Mouse (Mus musculus) cerebellum, adult (tissue): ENCODE data around the gene Tfeb.

Experiments
- ATAC-seq: cut with Nextera tagmentation; 2 replicates; pipeline ENCODE4 v1.9.2; 2017; ENCODE audit warnings: mild to moderate bottlenecking, moderate library complexity, mixed read lengths; ENCODE audit not compliant: insufficient number of reproducible peaks, low FRiP score, low TSS enrichment

The Tfeb gene

GRCm38 (mm10) chr17:47815446-47815845 lies 78.6 kb downstream of the Tfeb start:
- ATAC-seq: no peak

DNA sequence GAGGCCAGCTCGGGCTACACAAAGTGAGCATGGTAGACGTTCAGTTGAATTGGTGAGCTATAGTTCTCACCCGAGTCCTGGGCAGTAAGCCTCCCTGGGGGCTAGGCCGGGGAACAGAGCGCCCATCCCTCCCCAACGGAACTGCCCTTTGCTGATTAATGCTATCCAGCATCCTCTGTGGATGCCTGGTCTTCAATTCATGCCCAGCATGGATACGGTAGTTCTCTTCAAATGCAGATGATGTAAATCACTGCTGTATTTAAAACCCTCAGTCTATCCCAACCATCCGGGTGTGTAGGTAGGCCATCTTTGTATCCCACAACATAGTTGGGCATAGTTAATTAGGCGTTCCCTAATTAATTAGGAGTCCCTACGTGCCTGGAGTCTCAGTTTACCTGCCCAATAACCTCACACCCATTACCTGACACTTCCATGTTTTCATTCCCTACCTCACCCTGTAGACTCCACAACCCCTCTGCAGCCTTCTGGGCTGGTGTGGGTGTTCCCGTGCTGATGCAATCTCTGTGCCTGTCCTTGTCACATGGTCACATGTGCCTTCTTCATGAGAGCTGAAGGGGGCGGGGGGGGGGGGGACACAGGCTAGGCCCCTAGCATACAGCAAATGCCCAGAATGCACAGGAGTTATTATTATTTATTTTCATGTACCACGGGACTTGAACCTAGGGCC lies 81.4 kb downstream of the Tfeb start:
- ATAC-seq: no peak

DNA sequence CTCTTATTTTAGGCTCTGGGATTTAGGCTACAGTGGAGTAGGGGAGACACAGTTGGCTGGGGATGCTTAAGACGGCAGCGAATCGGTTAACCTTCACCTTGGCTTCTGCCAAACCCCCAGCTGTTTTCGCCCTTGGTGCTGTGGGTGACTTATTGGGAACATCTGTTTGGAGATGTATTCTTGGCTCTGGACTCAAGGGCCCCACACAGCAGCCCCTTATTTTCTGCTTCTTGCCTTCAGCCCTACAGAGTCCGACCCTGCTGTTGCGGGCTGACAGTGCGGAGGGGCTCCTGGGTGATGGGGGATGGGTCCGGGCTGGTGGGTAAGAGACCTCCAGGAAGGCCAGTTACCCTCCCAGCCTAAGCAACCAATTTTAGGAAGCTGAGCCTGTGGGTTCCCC lies 84.5 kb downstream of the Tfeb start:
- ATAC-seq: no peak

- ATAC-seq: no peak
These were observed 94.3 kb downstream of the Tfeb start for GRCm38 (mm10) chr17:47831161-47831560.

DNA sequence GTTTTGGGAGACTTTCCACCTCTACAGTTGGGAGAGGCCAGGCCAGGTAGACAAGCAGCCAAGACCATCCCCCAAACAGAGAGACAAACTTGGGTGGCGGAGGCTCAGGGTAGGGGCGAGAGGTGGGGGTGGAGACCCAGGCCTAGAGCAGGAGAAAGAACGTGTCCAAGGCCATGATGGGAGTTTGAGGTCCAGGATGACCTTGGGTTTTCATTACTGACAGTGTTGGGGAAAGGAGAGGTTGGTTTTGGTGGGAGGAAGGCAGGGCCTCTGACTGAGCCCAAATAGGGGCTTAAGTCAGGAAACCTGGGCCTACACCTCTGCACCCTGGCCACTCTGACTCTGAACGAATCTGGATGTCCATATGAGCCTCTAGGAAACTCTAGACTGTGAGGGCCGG lies 94.9 kb downstream of the Tfeb start:
- no peak for ATAC-seq

DNA sequence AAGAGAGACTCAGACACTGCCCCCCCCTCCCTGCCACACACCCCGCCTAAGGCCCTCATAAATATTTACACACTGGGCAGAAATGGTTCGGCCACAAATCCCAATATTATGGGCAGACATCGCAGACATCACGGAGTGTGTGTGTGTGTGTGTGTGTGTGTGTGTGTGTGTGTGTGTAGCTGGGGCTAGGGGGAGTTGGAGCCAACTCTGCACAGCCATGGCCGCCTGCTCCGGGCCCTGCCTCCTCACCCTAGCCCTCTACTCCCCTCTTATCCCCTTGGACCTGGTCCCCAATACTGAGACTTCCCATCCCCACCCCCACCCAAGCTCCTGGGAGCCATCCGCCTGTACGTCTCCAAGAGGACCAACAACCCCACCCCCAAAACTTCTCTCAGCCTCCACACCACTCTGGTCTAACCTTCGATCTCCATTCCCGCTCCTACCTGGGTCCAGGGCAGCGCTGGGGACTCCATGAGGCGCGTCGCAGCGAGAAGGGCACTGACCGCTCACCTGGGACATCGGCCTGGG lies 95.7 kb downstream of the Tfeb start:
- ATAC-seq: no peak

- no peak for ATAC-seq
These were observed 96.3 kb downstream of the Tfeb start for GRCm38 (mm10) chr17:47833029-47833627.

DNA sequence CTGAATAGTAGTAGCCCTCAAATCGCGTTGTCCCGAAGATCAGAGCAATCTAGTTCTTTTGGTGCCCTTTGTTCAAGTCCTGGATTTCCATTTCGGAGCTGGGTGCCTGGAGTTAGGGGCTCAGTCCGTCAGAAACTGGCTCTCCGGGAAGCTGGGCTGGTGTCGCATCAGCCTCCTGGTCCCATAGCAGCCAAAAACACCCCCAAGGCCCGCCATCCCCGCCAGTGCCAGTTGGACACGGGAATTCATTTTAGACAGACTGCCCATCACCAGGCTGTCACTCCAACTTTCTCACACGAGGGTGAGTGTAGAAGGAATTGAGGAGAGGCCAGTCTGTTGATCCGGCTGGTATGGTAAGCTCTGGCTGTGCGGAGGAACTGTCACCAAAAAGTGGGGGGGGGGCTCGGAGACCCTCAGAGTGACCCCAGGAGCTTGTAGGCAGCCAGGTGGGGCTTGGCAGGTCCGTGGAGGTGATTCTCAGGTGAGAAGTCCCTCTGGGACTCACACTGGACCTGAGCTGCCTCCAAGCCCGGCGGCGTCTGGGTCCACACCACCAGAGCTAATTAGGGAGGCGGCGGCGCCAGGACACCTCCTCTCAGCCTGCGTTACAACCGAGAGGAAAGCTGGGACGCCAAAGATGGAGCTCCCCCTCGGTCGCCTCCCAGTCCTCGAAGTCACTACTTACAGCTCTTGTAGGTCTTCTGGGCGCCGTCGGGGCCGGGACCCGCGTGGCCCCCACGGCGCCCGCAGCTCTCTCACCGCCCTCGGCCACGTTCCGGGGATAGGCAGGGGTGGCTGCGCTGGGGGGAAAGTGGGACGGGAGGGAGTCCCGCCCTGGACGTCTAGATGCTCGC lies 97.0 kb downstream of the Tfeb start:
- ATAC-seq: no peak

DNA sequence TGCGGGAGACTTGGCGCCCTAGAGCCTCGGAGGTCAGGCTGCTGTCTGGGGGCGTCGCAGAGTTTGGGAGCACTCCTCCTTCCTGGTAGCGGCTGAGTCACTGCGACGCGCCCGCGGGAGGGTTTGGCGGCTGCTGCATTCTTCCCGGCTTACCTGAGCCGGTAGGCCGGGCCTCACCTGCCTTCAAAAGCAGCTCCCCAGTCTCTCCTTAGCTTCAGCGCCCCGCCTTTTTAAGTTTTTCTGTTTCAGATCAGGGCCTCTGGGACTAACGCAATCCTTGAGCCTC lies 97.6 kb downstream of the Tfeb start, which contains the start of gene Mdfi:
Mdfi (minus strand) TSS at position 210 of the 286 bp plus-strand sequence.
- ATAC-seq: no peak

DNA sequence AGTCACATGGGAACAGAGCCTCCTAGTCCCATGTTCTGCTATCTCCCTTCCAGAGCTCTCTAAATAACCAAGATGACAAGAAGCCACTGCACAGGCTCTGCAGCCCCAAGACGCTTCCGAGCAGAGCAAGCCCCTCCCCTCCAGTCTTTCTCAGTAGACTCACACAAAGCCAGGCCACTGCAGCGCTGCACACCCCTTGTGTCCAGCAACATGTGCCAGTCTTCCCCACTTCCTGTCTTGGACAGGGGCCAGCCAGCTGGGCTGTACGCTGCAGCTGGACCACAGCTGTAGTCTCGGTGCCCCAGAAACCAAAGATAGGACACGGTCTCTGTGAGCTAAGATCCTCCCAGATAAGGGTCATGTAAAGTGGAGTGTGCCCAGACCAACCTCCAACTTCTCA lies 101.0 kb downstream of the Tfeb start:
- no peak for ATAC-seq

DNA sequence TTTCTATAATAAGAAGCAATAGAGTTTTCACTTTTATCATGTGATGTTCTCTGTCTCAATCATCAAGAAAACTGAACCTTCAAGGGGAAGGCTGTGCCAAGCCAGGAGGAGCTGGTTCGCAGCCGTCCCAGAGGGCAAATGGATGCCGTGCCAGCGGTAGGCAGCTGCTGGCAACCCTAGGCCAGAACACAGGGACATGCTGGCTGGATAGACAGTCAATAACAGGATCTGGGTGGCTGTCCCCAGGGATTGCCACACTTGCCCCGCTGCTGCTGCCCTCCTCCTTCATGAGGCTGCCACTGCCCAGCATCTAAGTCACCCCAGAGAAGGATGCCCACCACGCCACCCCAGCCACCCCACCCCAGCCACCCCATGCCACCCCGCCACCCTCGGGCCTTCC lies 104.7 kb downstream of the Tfeb start:
- no peak for ATAC-seq
